Comparison of ENCODE assay signal across 11 mouse cellular contexts in the genomic region with DNA sequence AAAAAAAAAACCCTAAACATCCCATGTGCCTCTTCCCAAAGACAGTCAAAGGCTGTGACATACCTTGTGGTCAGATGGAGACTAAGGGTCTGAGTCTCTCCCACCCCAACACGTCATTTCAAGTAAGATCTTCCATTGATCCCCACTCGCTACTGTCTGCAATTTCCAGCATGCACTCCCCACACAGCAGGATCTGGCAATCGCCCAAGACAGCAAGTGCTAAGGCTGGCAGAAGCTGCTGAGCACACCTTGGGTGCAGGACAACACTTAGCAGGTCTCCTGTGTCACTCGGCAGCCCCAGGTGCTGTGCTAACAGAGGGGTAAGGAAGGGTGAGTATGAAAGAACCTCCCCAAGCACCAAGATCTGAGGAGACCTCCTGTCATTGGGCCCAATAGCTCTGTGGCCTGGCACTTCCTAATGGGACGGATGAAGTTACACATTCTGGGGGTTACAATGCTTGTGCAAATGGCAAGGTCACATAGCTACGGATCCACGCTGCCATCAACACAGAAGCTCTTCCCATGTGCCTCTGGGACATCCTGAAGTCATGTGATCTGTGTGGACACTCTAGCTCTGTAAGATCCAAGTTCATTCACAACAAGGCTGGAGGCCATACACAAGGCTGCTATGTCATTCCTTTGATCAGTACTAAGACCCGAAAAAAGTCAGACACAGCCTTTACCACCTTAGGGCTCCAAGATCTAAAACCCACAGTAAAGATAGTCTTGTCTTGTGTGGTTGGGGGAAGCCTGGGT. TPM values are rescaled to one million over a fixed set of nuclear protein-coding genes. Genes with fewer than 3 reads are reported as not detected.
A peak's percentile ranks its signal among the peaks of the same experiment; 100 is the strongest.
DNase-seq lines count a peak whose midpoint lies in the region; ATAC-seq lines count a peak whose summit lies in the region.
"Had no signal": no experiment of that assay in that cellular context is flagged by ENCODE, and none has a peak within 500 bp of the region (broad histone marks: within the 10 kb centered on the region; RNA-seq: fewer than 3 reads in every experiment).

No protein-coding gene starts in this region.

- H3K9me3 ChIP-seq in kidney, embryonic 16.5 days (ENCODE audit: low read length), result no peaks in the 10 kb centered on the region
- H3K9me3 ChIP-seq in midbrain, embryonic 16.5 days (replicated peaks; ENCODE audit: control insufficient read depth, low read length, poor library complexity, severe bottlenecking), result no peaks in the 10 kb centered on the region
- H3K9me3 ChIP-seq: midbrain, embryonic 10.5 days had no signal

- H3K36me3 ChIP-seq in kidney, embryonic 16.5 days (ENCODE audit: insufficient read depth, low read length), result no peaks in the 10 kb centered on the region
- H3K36me3 ChIP-seq in midbrain, embryonic 16.5 days (ENCODE audit: control insufficient read depth, insufficient read depth, low read length), result no peaks in the 10 kb centered on the region
- H3K36me3 ChIP-seq: midbrain, embryonic 10.5 days had no signal

- H3K27me3 ChIP-seq in kidney, embryonic 16.5 days (ENCODE audit: insufficient read depth, low read length), result no peaks in the 10 kb centered on the region
- H3K27me3 ChIP-seq in midbrain, embryonic 16.5 days (ENCODE audit: control insufficient read depth, insufficient read depth, low read depth, low read length), result no peaks in the 10 kb centered on the region
- H3K27me3 ChIP-seq: CH12.LX had no signal

- no peak for ATAC-seq in kidney, embryonic 16.5 days (ENCODE audit: low FRiP score, low TSS enrichment)
- no peak for ATAC-seq in midbrain, embryonic 16.5 days

- H3K4me2 ChIP-seq in kidney, embryonic 16.5 days (replicated peaks; ENCODE audit: low read depth, low read length), result no peak overlapping the region
- H3K4me2 ChIP-seq in midbrain, embryonic 16.5 days (ENCODE audit: low read length), result no peak overlapping the region

- no peak overlapping the region for H3K9ac ChIP-seq in kidney, embryonic 16.5 days (replicated peaks; ENCODE audit: low read length)
- H3K9ac ChIP-seq in midbrain, embryonic 16.5 days (ENCODE audit: low read depth, low read length), result no peak overlapping the region

- DNase-seq in gastrocnemius, postnatal 10 days, result peak; percentile 22
- no peak for DNase-seq in gastrocnemius, adult 8-10 months (ENCODE audit: low spot score in 2 of 2)
- peak; percentile 30 for DNase-seq in urinary bladder, postnatal 14 days (ENCODE audit: low spot score)
- no peak for DNase-seq in urinary bladder, postnatal 36 days (ENCODE audit: low spot score in 2 of 2)
- no peak for DNase-seq in frontal cortex, postnatal 10 days (ENCODE audit: low spot score in 2 of 2)
- no peak for DNase-seq in retina, embryonic 14.5 days (ENCODE audit: low spot score)
- DNase-seq: adrenal gland, adult 8-10 months had no signal

- peak overlapping the region; percentile 3; the same call in 1 of the 2 replicates for H3K27ac ChIP-seq in kidney, embryonic 16.5 days (ENCODE audit: low read length)
- H3K27ac ChIP-seq in midbrain, embryonic 16.5 days (ENCODE audit: low read length), result no peak overlapping the region
- H3K27ac ChIP-seq: midbrain, embryonic 10.5 days had no signal

- no peak overlapping the region for H3K4me3 ChIP-seq in kidney, embryonic 16.5 days (ENCODE audit: low read length)
- no peak overlapping the region for H3K4me3 ChIP-seq in midbrain, embryonic 16.5 days (ENCODE audit: low read depth, low read length)
- H3K4me3 ChIP-seq: midbrain, embryonic 10.5 days had no signal

- WGBS in kidney, embryonic 16.5 days, result 80% methylated on average over 8 of the region's 8 CpGs
- WGBS in midbrain, embryonic 16.5 days, result 76% methylated on average over 8 of the region's 8 CpGs

- peaks cover 15% of the 10 kb centered on the region for H3K4me1 ChIP-seq in kidney, embryonic 16.5 days (ENCODE audit: insufficient read depth, low read length)
- H3K4me1 ChIP-seq in midbrain, embryonic 16.5 days (ENCODE audit: control insufficient read depth, insufficient read depth, low read length), result no peaks in the 10 kb centered on the region

RNA-seq across cellular contexts. Expression of gene Ptprj, which starts 13.5 kb away (rescaled TPM):
- 1 to 10 TPM; 7.5 to 9.5 TPM for total RNA-seq in gastrocnemius, postnatal 10 days (2021)
- total RNA-seq in gastrocnemius, adult 8-10 months (2022), result 1 to 10 TPM; 1.3 to 3.1 (median 2.1) TPM
- polyA plus RNA-seq in kidney, embryonic 16.5 days (2015; fragmentation: Nextera tagmentation; extraction: Ambion mirVana), result 7.0 and 7.4 TPM in 2 replicates
- polyA plus RNA-seq in midbrain, embryonic 16.5 days (2015; fragmentation: Nextera tagmentation; extraction: Ambion mirVana), result 5.4 and 5.9 TPM in 2 replicates

Comparison
In these comparisons a context has a peak if more than half of its experiments do, and no peak if none do; other contexts are left out.
1. DNase-seq: peak in gastrocnemius, postnatal 10 days (single experiment) and urinary bladder, postnatal 14 days (single experiment); none in gastrocnemius, adult 8-10 months (0 of 2), urinary bladder, postnatal 36 days (0 of 2), frontal cortex, postnatal 10 days (0 of 2) and retina, embryonic 14.5 days (single experiment).